Comparison of ENCODE assay signal across 8 mouse cellular contexts in the genomic region with DNA sequence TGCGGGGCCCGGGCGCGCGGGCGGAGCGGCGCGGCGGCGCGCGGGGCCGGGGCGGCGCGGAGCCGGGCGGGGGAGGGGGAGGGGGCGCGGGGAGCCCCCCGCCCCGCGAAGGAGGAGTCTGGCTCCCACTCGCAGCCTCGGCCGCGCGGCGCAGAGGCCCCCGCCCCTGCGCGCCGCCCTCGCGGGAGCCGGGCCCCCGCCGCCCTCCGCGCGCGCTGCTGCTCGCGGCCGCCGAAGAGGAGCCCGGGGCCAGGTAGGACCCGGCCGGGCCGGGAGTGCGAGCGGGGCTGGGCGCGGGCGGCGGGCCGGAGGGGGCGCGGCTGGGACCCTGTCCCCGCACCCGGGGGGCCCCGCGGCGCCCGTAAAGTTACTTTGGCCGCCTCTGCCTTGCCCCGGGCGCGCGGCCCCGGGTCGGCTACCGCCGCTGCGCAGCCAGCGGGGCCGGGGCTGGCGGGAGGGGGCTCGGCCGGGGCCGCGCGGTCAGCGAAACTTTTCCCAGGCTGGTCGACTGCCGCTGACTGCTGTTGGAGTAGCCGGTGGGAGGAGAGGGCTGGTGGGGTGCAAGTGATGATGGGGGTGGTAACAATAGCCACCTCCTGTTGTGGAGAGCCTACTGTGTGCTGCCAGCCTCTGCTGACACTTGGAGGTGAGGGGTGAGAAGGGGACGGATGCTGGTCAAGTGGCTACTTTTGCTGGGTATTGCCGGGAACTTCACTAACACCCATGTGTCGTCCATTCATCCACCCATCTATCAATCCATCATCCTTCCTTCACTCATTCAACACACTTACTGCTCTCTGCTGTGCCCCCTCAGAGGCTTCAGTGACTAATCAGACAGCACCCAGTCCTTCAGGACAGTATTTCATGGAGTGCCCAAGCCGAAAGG. TPM values are rescaled to one million over a fixed set of nuclear protein-coding genes. Genes with fewer than 3 reads are reported as not detected.
DNase-seq lines count a peak whose midpoint lies in the region; ATAC-seq and TF ChIP-seq lines count a peak whose summit lies in the region.

No protein-coding gene starts in this region.

- no peaks in the 10 kb centered on the region for H3K9me3 ChIP-seq in forebrain, embryonic 10.5 days
- H3K9me3 ChIP-seq in limb, embryonic 11.5 days (ENCODE audit: control insufficient read depth, low read length) = no peaks in the 10 kb centered on the region
- no peaks in the 10 kb centered on the region for H3K9me3 ChIP-seq in neural tube, embryonic 15.5 days (replicated peaks)

- H3K4me2 ChIP-seq in limb, embryonic 11.5 days (ENCODE audit: low read depth, severe bottlenecking) = peak overlapping the region; percentile 94
- peak overlapping the region; percentile 94 for H3K4me2 ChIP-seq in neural tube, embryonic 15.5 days

- peak overlapping the region; percentile 82 for H3K27ac ChIP-seq in layer of hippocampus, adult 2 months
- H3K27ac ChIP-seq in forebrain, embryonic 10.5 days = peak overlapping the region; percentile 93
- H3K27ac ChIP-seq in limb, embryonic 11.5 days (replicated peaks; ENCODE audit: low read depth, low read length) = no peak overlapping the region
- no peak overlapping the region for H3K27ac ChIP-seq in neural tube, embryonic 15.5 days (replicated peaks)

- TF ChIP-seq CTCF in layer of hippocampus, adult 2 months (conservative IDR thresholded peaks at IDR 0.05) = no peak

- ATAC-seq in limb, embryonic 11.5 days (ENCODE audit: insufficient number of reproducible peaks, low FRiP score, low TSS enrichment, low read depth) = 0 out of 2 replicates have a peak, but pooled peaks have one; percentile 38
- peak; percentile 60 for ATAC-seq in neural tube, embryonic 15.5 days (ENCODE audit: low FRiP score)

- peaks cover 79% of the 10 kb centered on the region for H3K27me3 ChIP-seq in forebrain, embryonic 10.5 days (ENCODE audit: poor library complexity, severe bottlenecking)
- H3K27me3 ChIP-seq in limb, embryonic 11.5 days (ENCODE audit: control insufficient read depth, insufficient read depth, low read length) = peaks cover 38% of the 10 kb centered on the region
- H3K27me3 ChIP-seq in neural tube, embryonic 15.5 days (replicated peaks) = peaks cover 18% of the 10 kb centered on the region

- H3K9ac ChIP-seq in limb, embryonic 11.5 days (ENCODE audit: low read length) = peak overlapping the region; percentile 56
- peak overlapping the region; percentile 72 for H3K9ac ChIP-seq in neural tube, embryonic 15.5 days (replicated peaks)

- H3K4me1 ChIP-seq in forebrain, embryonic 10.5 days = peaks cover 77% of the 10 kb centered on the region
- no peaks in the 10 kb centered on the region; the same call in 1 of the 2 replicates for H3K4me1 ChIP-seq in limb, embryonic 11.5 days (ENCODE audit: control insufficient read depth, insufficient read depth, low read length)
- peaks cover 17% of the 10 kb centered on the region for H3K4me1 ChIP-seq in neural tube, embryonic 15.5 days

- H3K4me3 ChIP-seq in layer of hippocampus, adult 2 months = peak overlapping the region; percentile 52
- peak overlapping the region; percentile 75 for H3K4me3 ChIP-seq in forebrain, embryonic 10.5 days
- peak overlapping the region; percentile 43 for H3K4me3 ChIP-seq in limb, embryonic 11.5 days (ENCODE audit: low read depth, low read length)
- H3K4me3 ChIP-seq in neural tube, embryonic 15.5 days (replicated peaks) = peak overlapping the region; percentile 67

- 3% methylated on average over 70 of the region's 92 CpGs for WGBS in forebrain, embryonic 10.5 days
- WGBS in limb, embryonic 11.5 days = 2% methylated on average over 64 of the region's 92 CpGs
- WGBS in neural tube, embryonic 15.5 days = 1% methylated on average over 49 of the region's 92 CpGs

- DNase-seq in layer of hippocampus, adult 2 months (ENCODE audit: low spot score in 2 of 2) = no peak
- DNase-seq in layer of hippocampus, adult 18-20 months (ENCODE audit: low spot score in 2 of 2) = no peak
- no peak for DNase-seq in forebrain, embryonic 10.5 days (ENCODE audit: extremely low spot score, low spot score)
- DNase-seq in limb, embryonic 11.5 days (ENCODE audit: low spot score) = peak; percentile 40
- DNase-seq in cerebellum, postnatal 25 days = no peak
- no peak for DNase-seq in adrenal gland, postnatal 25 days
- DNase-seq in layer of hippocampus, postnatal 10 days (ENCODE audit: low spot score in 2 of 2) = no peak

- no peaks in the 10 kb centered on the region for H3K36me3 ChIP-seq in forebrain, embryonic 10.5 days (replicated peaks)
- no peaks in the 10 kb centered on the region for H3K36me3 ChIP-seq in limb, embryonic 11.5 days (ENCODE audit: control insufficient read depth, insufficient read depth, low read length)
- no peaks in the 10 kb centered on the region for H3K36me3 ChIP-seq in neural tube, embryonic 15.5 days

RNA-seq across cellular contexts. Expression of gene Mpped1, which starts 0.8 kb away (rescaled TPM):
- 100 to 1,000 TPM; 164 to 170 TPM for total RNA-seq in layer of hippocampus, adult 2 months (2021)
- total RNA-seq in layer of hippocampus, adult 18-20 months (2021) = 100 to 1,000 TPM; 188 to 196 TPM
- 33.4 and 35.9 TPM in 2 replicates for polyA plus RNA-seq in forebrain, embryonic 10.5 days (2016; fragmentation: Nextera tagmentation; extraction: Ambion mirVana)
- polyA plus RNA-seq in limb, embryonic 11.5 days (2014; fragmentation: Nextera tagmentation; extraction: Ambion mirVana) = 4.3 TPM in 2 replicates
- polyA plus RNA-seq in neural tube, embryonic 15.5 days (2015; fragmentation: Nextera tagmentation; extraction: Ambion mirVana) = 28.1 and 31.7 TPM in 2 replicates
- not detected in 2 replicates for total RNA-seq in adrenal gland, postnatal 25 days (2021)
- 100 to 1,000 TPM; 174 to 177 TPM for total RNA-seq in layer of hippocampus, postnatal 10 days (2021)

RNA-seq across cellular contexts. Expression of gene Scube1, which starts 55.3 kb away (rescaled TPM):
- total RNA-seq in layer of hippocampus, adult 2 months (2021) = 10 to 100 TPM; 20.4 to 20.9 TPM
- 10 to 100 TPM; 15.9 to 18.4 TPM for total RNA-seq in layer of hippocampus, adult 18-20 months (2021)
- polyA plus RNA-seq in forebrain, embryonic 10.5 days (2016; fragmentation: Nextera tagmentation; extraction: Ambion mirVana) = 58.7 and 68.0 TPM in 2 replicates
- polyA plus RNA-seq in limb, embryonic 11.5 days (2014; fragmentation: Nextera tagmentation; extraction: Ambion mirVana) = 62.3 and 70.9 TPM in 2 replicates
- polyA plus RNA-seq in neural tube, embryonic 15.5 days (2015; fragmentation: Nextera tagmentation; extraction: Ambion mirVana) = 9.1 and 10.4 TPM in 2 replicates
- 3.9 and 4.8 TPM in 2 replicates for total RNA-seq in adrenal gland, postnatal 25 days (2021)
- total RNA-seq in layer of hippocampus, postnatal 10 days (2021) = 10 to 100 TPM; 14.8 to 17.6 TPM

Comparison
In these comparisons a context has a peak if more than half of its experiments do, and no peak if none do; other contexts are left out.
1. H3K27ac ChIP-seq: peak in layer of hippocampus, adult 2 months (single experiment) and forebrain, embryonic 10.5 days (single experiment); none in limb, embryonic 11.5 days (single experiment) and neural tube, embryonic 15.5 days (single experiment).
2. RNA of gene Mpped1, which starts 0.8 kb away (total RNA-seq): 188 to 196 TPM in layer of hippocampus, adult 18-20 months, 174 to 177 TPM in layer of hippocampus, postnatal 10 days and 164 to 170 TPM in layer of hippocampus, adult 2 months; not detected in adrenal gland, postnatal 25 days; every median in the first group is over 100 times any median in the second.
3. Peak in every context shown above with its lines, with median percentiles within 50 percentile points of each other: H3K4me3 ChIP-seq.